Mouse (Mus musculus) liver, postnatal 0 days (tissue): Measurements from ENCODE around the gene Uvrag. TPM values are rescaled to one million over a fixed set of nuclear protein-coding genes. Genes with fewer than 3 reads are reported as not detected.

Source experiments
- ATAC-seq: fragments of 200-750 bp; cut with Nextera tagmentation; 2 replicates; pipeline ENCODE4 v1.8.0; 2017; ENCODE audit warnings: mild to moderate bottlenecking, moderate library complexity
- DNase-seq: peaks from one replicate; pipeline ENCODE4 v3.0.0-alpha.2; 2016
- H3K27ac ChIP-seq: fragments of 300-500 bp; sonication (generic); 2 replicates; pipeline ENCODE4 v1.5.1; 2014; ENCODE audit warnings: antibody characterized with exemption, moderate library complexity, mild to moderate bottlenecking, low read depth
- H3K27me3 ChIP-seq: fragments of 300-500 bp; sonication (generic); 2 replicates; pipeline ENCODE4 v1.6.1; 2014; ENCODE audit warnings: low read length, control low read depth, mixed read lengths; ENCODE audit not compliant: insufficient read depth
- H3K36me3 ChIP-seq: fragments of 300-500 bp; sonication (generic); replicated peaks from 2 replicates; pipeline ENCODE4 v1.6.1; 2014; ENCODE audit warnings: mild to moderate bottlenecking, control low read depth, low read length, moderate library complexity, mixed read lengths; ENCODE audit not compliant: insufficient read depth
- H3K4me1 ChIP-seq: fragments of 300-500 bp; sonication (generic); 2 replicates; pipeline ENCODE4 v1.6.1; 2014; ENCODE audit warnings: antibody characterized with exemption, mild to moderate bottlenecking, control low read depth; ENCODE audit not compliant: insufficient read depth
- H3K4me2 ChIP-seq: fragments of 300-500 bp; sonication (generic); 2 replicates; pipeline ENCODE4 v1.6.1; 2014; ENCODE audit warnings: low read depth, mild to moderate bottlenecking, low read length, moderate library complexity, mixed read lengths
- H3K4me3 ChIP-seq: fragments of 300-500 bp; sonication (generic); 2 replicates; pipeline ENCODE4 v1.5.1; 2014; ENCODE audit warnings: low read depth, low read length
- H3K9ac ChIP-seq: fragments of 300-500 bp; sonication (generic); replicated peaks from 2 replicates; pipeline ENCODE4 v1.6.1; 2014; ENCODE audit warnings: mild to moderate bottlenecking, moderate library complexity
- H3K9me3 ChIP-seq: fragments of 300-500 bp; sonication (generic); 2 replicates; pipeline ENCODE4 v1.6.1; 2016; ENCODE audit warnings: mild to moderate bottlenecking, control low read depth, low read length, mixed read lengths
- CTCF ChIP-seq: sonication (generic); IDR thresholded peaks from 2 replicates; pipeline ENCODE4 v1.5.1; 2016; ENCODE audit warnings: antibody characterized with exemption, low read depth
- EP300 ChIP-seq: IDR thresholded peaks from 2 replicates; pipeline ENCODE4 v1.6.1; 2016; ENCODE audit warnings: antibody characterized with exemption, low read depth, mild to moderate bottlenecking
- WGBS: fragments of 180-500 bp; shearing (Covaris S2); extraction: QIAGEN DNeasy Blood & Tissue Kit; methylation state at CpG from one replicate; pipeline ENCODE4 v1.1.7; 2014; ENCODE audit not compliant: insufficient replicate concordance; 5-methylcytosine and 5-hydroxymethylcytosine counted together
- polyA plus RNA-seq: library from polyadenylated mRNA; unstranded; fragments of >200 nt; fragmentation: Nextera tagmentation; extraction: Ambion mirVana; gene quantifications from 2 replicates; pipeline ENCODE4 v1.2.1, GENCODE M21; 2015

Uvrag gene
- polyA plus RNA-seq, 1 experiment from 2014 or later = 11.9 TPM

DNA sequence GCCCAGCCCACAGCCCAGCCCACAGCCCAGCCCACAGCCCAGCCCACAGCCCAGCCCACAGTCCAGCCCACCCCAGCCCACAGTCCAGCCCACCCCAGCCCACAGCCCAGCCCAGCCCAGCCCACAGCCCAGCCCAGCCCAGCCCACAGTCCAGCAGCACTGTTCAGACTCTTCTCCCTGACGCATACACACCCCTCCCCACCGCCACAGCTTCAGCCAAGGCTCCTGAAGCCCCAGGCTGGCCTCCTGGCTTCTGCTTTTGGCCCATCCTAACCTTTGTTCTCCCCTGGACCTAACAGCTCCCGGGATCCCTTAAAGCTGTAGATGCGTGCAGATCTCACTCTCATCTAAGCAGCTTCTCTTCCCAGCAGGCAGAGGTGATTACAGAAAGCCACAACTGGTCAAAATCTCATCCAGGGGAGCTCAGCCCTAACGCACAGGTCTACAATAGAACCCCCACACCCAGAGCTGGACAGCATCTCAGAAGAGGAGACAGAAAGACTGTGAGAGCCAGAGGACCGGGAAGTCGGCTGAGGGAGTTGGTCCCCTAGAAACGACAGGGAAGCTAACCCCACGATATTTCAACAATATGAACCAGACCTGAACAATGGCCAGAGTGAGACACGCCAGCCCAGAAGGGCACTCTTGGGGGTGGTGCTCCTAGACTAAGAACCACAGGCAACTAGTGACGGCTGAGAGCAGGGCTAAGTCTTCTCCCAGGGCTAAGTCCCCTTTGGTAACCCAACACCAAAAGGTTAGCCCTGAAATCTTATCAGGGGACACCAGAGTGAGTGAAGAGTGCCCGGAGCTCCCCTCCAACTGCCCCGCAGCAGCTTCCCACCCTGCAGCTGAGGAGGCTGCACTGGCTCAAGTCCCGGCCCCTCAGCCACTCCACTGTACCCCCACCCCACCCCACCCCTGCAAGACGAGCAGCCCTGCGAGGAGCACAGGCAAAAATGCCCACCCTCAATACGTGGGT lies 14.7 kb upstream of the Uvrag start:
- Histone ChIP-seq H3K9ac (peak overlapping the region; percentile 26; the same call in 1 of the 2 replicates), H3K36me3 (peaks cover 38% of the 10 kb centered on the region), H3K27ac (peak overlapping the region; percentile 69), H3K9me3 (no peaks in the 10 kb centered on the region), H3K4me1 (peaks cover 44% of the 10 kb centered on the region), H3K4me2 (peak overlapping the region; percentile 44), H3K27me3 (no peaks in the 10 kb centered on the region), H3K4me3 (no peak overlapping the region)
- DNase-seq = peak; percentile 73
- ATAC-seq = peak; percentile 62
- TF ChIP-seq EP300 = no peak
- TF ChIP-seq CTCF = no peak
- WGBS = 7% methylated on average over 16 of the region's 17 CpGs

GRCm38 (mm10) chr7:99154648-99155151 lies 13.8 kb upstream of the Uvrag start:
- ATAC-seq (no peak), DNase-seq (no peak)
- 53% methylated on average over 8 of the region's 8 CpGs for WGBS
- H3K4me2 ChIP-seq = no peak overlapping the region
- 0 out of 2 replicates have a peak overlapping the region, but pooled peaks have one; percentile 1 for H3K27ac ChIP-seq
- H3K36me3 ChIP-seq = peaks cover 33% of the 10 kb centered on the region
- peaks cover 41% of the 10 kb centered on the region for H3K4me1 ChIP-seq
- H3K9ac ChIP-seq = no peak overlapping the region
- TF ChIP-seq CTCF = no peak
- no peak for TF ChIP-seq EP300
- H3K27me3 ChIP-seq = no peaks in the 10 kb centered on the region
- H3K4me3 ChIP-seq = no peak overlapping the region
- H3K9me3 ChIP-seq = no peaks in the 10 kb centered on the region

DNA sequence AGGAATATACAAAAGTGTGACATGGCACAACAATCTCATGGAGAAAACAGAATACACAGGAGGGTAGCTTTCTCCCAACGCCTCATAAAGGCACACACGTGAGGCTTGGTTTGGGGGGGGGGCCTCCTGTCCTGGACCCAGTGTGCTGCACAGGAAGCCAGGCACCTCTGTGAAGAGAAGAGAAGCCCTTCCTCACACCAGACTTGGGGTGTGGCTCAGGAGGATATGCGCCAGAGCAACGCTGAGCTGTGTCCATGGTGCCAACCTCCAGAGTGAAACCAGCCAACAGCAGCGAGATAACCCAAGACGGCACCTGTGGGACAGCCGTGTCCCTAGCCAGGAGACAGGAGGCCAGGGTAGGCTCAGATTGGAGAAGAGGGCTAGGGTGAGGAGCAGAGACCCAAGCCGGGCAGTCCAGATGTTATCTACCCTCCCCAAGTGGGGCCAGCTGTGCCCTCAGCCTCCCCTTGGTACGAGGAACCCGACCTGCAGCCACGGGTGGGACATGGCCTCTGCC lies 12.8 kb upstream of the Uvrag start:
- no peaks in the 10 kb centered on the region for H3K27me3 ChIP-seq
- TF ChIP-seq EP300 (no peak), CTCF (no peak)
- DNase-seq = no peak
- ATAC-seq = no peak
- H3K27ac ChIP-seq = peak overlapping the region; percentile 39
- no peak overlapping the region for H3K4me2 ChIP-seq
- no peak overlapping the region for H3K4me3 ChIP-seq
- WGBS = 64% methylated on average over 11 of the region's 11 CpGs
- peaks cover 31% of the 10 kb centered on the region for H3K36me3 ChIP-seq
- H3K4me1 ChIP-seq = peaks cover 32% of the 10 kb centered on the region
- H3K9ac ChIP-seq = no peak overlapping the region
- no peaks in the 10 kb centered on the region for H3K9me3 ChIP-seq

DNA sequence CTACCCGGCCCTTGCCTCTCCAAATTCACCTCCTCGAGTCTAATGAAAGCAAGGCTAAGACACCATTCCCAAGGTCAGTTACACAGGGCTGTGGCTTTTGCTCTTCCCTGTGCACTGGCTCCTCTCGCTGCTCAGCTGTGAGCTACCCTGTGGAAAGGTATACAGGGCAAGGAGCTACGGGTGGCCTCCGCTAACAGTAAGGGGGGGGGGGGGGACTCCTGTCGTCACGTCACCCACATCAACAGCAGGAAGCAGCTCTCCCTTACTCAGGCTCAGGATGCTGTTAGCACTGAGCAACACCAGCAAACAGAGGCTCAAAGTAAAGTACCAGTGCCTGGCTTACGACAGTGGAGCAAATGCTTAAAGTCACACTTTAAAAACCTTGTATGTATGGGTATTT lies 11.8 kb upstream of the Uvrag start:
- peaks cover 22% of the 10 kb centered on the region for H3K36me3 ChIP-seq
- H3K27ac ChIP-seq = peak overlapping the region; percentile 11; the same call in 1 of the 2 replicates
- WGBS = 54% methylated on average over 8 of the region's 8 CpGs
- DNase-seq = no peak
- H3K4me1 ChIP-seq = peaks cover 23% of the 10 kb centered on the region
- H3K4me3 ChIP-seq = no peak overlapping the region
- no peak for ATAC-seq
- H3K27me3 ChIP-seq = no peaks in the 10 kb centered on the region
- H3K9ac ChIP-seq = no peak overlapping the region
- H3K9me3 ChIP-seq = no peaks in the 10 kb centered on the region
- H3K4me2 ChIP-seq = no peak overlapping the region
- TF ChIP-seq CTCF = no peak
- no peak for TF ChIP-seq EP300

GRCm38 (mm10) chr7:99151342-99151741 lies 10.4 kb upstream of the Uvrag start:
- ATAC-seq = peak; percentile 83
- Histone ChIP-seq H3K27ac (no peak overlapping the region), H3K36me3 (peaks cover 11% of the 10 kb centered on the region; the same call in 1 of the 2 replicates), H3K27me3 (no peaks in the 10 kb centered on the region), H3K4me1 (peaks cover 23% of the 10 kb centered on the region), H3K4me2 (no peak overlapping the region), H3K9me3 (no peaks in the 10 kb centered on the region), H3K4me3 (no peak overlapping the region), H3K9ac (no peak overlapping the region)
- peak; percentile 98 for DNase-seq
- WGBS = 3% methylated on average over 7 of the region's 7 CpGs
- TF ChIP-seq CTCF (peak; percentile 100), EP300 (peak; percentile 68)

DNA sequence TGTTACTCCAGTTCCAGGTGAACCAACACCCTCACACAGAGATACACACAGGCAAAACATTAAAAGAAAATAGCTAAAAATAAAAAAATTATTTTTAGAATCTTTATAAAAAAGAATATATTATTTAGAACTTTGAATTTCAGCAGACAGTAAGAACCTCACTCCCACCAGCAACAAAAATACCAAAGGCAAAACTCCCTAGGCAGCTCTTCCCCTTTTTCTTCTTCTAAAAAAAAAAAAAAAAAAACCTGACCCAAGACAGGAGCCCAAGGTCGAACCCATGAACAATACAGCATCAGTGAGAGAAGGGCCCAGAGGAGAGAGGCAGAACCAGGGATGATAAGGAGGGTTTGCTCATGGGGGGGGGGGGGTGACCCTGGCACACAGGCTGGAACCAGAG lies 8.1 kb upstream of the Uvrag start:
- H3K4me2 ChIP-seq = no peak overlapping the region
- WGBS = 5% methylated on average over 1 of the region's 1 CpGs
- no peak overlapping the region for H3K9ac ChIP-seq
- H3K4me1 ChIP-seq = peaks cover 27% of the 10 kb centered on the region
- no peaks in the 10 kb centered on the region for H3K9me3 ChIP-seq
- no peak overlapping the region for H3K4me3 ChIP-seq
- no peak overlapping the region for H3K27ac ChIP-seq
- no peaks in the 10 kb centered on the region for H3K27me3 ChIP-seq
- no peak for DNase-seq
- TF ChIP-seq EP300 (no peak), CTCF (no peak)
- peaks cover 7% of the 10 kb centered on the region; the same call in 1 of the 2 replicates for H3K36me3 ChIP-seq
- no peak for ATAC-seq
